Mouse (Mus musculus) common myeloid progenitor, adult 5-6 weeks (primary cell): Measurements from ENCODE around the gene Pomc. TPM values are rescaled to one million over a fixed set of nuclear protein-coding genes. Genes with fewer than 3 reads are reported as not detected.
"Not testable (repeated sequence)": the region's sequence is repeated elsewhere in the genome, so short reads cannot be mapped to it uniquely, and the experiment has no call there.

Source experiments
- ATAC-seq: replicated peaks from 2 replicates; pipeline ENCODE4 v1.8.0; 2016; ENCODE audit warnings: low read depth, mild to moderate bottlenecking, moderate TSS enrichment, inconsistent platforms; ENCODE audit not compliant: poor library complexity, severe bottlenecking
- total RNA-seq: library from RNA; stranded (forward); fragments of 200-1000, 187-1606 nt; gene quantifications from 2 replicates; pipeline ENCODE4 v1.2.3, GENCODE M21; 2017

Gene Pomc
- total RNA-seq: 1.7 TPM in 1 of 2 replicates, not detected in the other

- no peak for ATAC-seq
Observed at GRCm38 (mm10) chr12:3954651-3955050, at the start of gene Pomc. TSS of gene Pomc (plus strand) at chr12:3954951.

GRCm38 (mm10) chr12:3905436-3905835, 49.3 kb upstream of the Pomc start:
- ATAC-seq: no peak

GRCm38 (mm10) chr12:3906308-3906707, 48.4 kb upstream of the Pomc start:
- ATAC-seq: no peak

- ATAC-seq: no peak
Observed at GRCm38 (mm10) chr12:3907008-3907407, 47.7 kb upstream of the Pomc start.

- no peak for ATAC-seq
Observed at GRCm38 (mm10) chr12:3907418-3907817, 47.3 kb upstream of the Pomc start.

- no peak for ATAC-seq
Observed at GRCm38 (mm10) chr12:3910466-3911093, 44.2 kb upstream of the Pomc start.

- ATAC-seq: no peak
Observed at GRCm38 (mm10) chr12:3911831-3912348, 42.9 kb upstream of the Pomc start.

GRCm38 (mm10) chr12:3915852-3916251, 38.9 kb upstream of the Pomc start:
- no peak for ATAC-seq

- no peak for ATAC-seq
Observed at GRCm38 (mm10) chr12:3917668-3918341, 36.9 kb upstream of the Pomc start.

GRCm38 (mm10) chr12:3918577-3918976, 36.2 kb upstream of the Pomc start:
- no peak for ATAC-seq

GRCm38 (mm10) chr12:3919423-3919822, 35.3 kb upstream of the Pomc start:
- no peak for ATAC-seq

- ATAC-seq: peak; percentile 83
Observed at GRCm38 (mm10) chr12:3926127-3926526, 28.6 kb upstream of the Pomc start.

- no peak for ATAC-seq
Observed at GRCm38 (mm10) chr12:3928841-3929240, 25.9 kb upstream of the Pomc start.

GRCm38 (mm10) chr12:3930090-3930865, 24.5 kb upstream of the Pomc start:
- ATAC-seq: not testable (repeated sequence)

- no peak for ATAC-seq
Observed at GRCm38 (mm10) chr12:3942026-3942425, 12.7 kb upstream of the Pomc start.

GRCm38 (mm10) chr12:3944454-3945073, 10.2 kb upstream of the Pomc start:
- no peak for ATAC-seq

GRCm38 (mm10) chr12:3947503-3947902, 7.2 kb upstream of the Pomc start:
- ATAC-seq: no peak

GRCm38 (mm10) chr12:3955371-3955770, 620 bp downstream of the Pomc start:
- peak; percentile 30; the same call in 1 of the 2 replicates for ATAC-seq

- ATAC-seq: no peak
Observed at GRCm38 (mm10) chr12:3956351-3956750, 1.6 kb downstream of the Pomc start.

- peak; percentile 94 for ATAC-seq
Observed at GRCm38 (mm10) chr12:3959791-3960543, 5.2 kb downstream of the Pomc start.
